Mouse (Mus musculus): Measurements from ENCODE around the gene Fbxl20.
A peak's percentile ranks its signal among the peaks of the same experiment; 100 is the strongest.

Gene Fbxl20

GRCm38 (mm10) chr11:98050520-98050815 is 99.7 kb downstream of the Fbxl20 start:
- DNase-seq (ENCODE audit: low read depth, low spot score) = no peak

- DNase-seq (ENCODE audit: low read depth, low spot score) = no peak
Measured at GRCm38 (mm10) chr11:98049672-98050519, 100.3 kb downstream of the Fbxl20 start.

GRCm38 (mm10) chr11:98047745-98048144 is 102.5 kb downstream of the Fbxl20 start:
- DNase-seq (ENCODE audit: low read depth, low spot score) = no peak

GRCm38 (mm10) chr11:98046466-98046865 is 103.7 kb downstream of the Fbxl20 start:
- no peak for DNase-seq (ENCODE audit: low read depth, low spot score)

GRCm38 (mm10) chr11:98045596-98045995 is 104.6 kb downstream of the Fbxl20 start:
- peak; percentile 92 for DNase-seq (ENCODE audit: low read depth, low spot score)

GRCm38 (mm10) chr11:98044074-98044473 is 106.1 kb downstream of the Fbxl20 start:
- no peak for DNase-seq (ENCODE audit: low read depth, low spot score)

GRCm38 (mm10) chr11:98042741-98043140 is 107.5 kb downstream of the Fbxl20 start:
- no peak for DNase-seq (ENCODE audit: low read depth, low spot score)

- DNase-seq (ENCODE audit: low read depth, low spot score) = peak; percentile 44
Measured at GRCm38 (mm10) chr11:98040975-98041374, 109.2 kb downstream of the Fbxl20 start.

- peak; percentile 88 for DNase-seq (ENCODE audit: low read depth, low spot score)
Measured at GRCm38 (mm10) chr11:98037871-98038270, 112.3 kb downstream of the Fbxl20 start.

- no peak for DNase-seq (ENCODE audit: low read depth, low spot score)
Measured at GRCm38 (mm10) chr11:98035977-98036377, 114.2 kb downstream of the Fbxl20 start.

GRCm38 (mm10) chr11:98034840-98035239 is 115.4 kb downstream of the Fbxl20 start:
- DNase-seq (ENCODE audit: low read depth, low spot score) = no peak

GRCm38 (mm10) chr11:98034061-98034460 is 116.1 kb downstream of the Fbxl20 start:
- DNase-seq (ENCODE audit: low read depth, low spot score) = no peak

All from ZHBTc4 (cell line).